Mouse (Mus musculus) gastrocnemius, adult 2 months (tissue): ENCODE measurements at regions not wholly inside any gene's neighbourhood (a gene's known extent, or its start where the extent isn't known, plus 50 kb on each side); places are given as distances from the start of the nearest gene placed in this dataset.

Experiments used
- DNase-seq: peaks from one replicate; pipeline ENCODE4 v3.0.0; 2022
- H3K27ac ChIP-seq: fragments of 200-600 bp; 2 replicates; pipeline ENCODE4 v1.8.1; 2022; ENCODE audit warnings: mild to moderate bottlenecking
- H3K4me3 ChIP-seq: fragments of 200-600 bp; 2 replicates; pipeline ENCODE4 v1.8.1; 2022; ENCODE audit warnings: mild to moderate bottlenecking, moderate library complexity
- CTCF ChIP-seq: fragments of 200-600 bp; IDR thresholded peaks from 2 replicates; pipeline ENCODE4 v1.8.1; 2022; ENCODE audit warnings: antibody characterized with exemption, mild to moderate bottlenecking, moderate library complexity
- intact Hi-C: fragments of 180-260 bp; cut with DNase I; formaldehyde crosslinking; loops from one replicate; pipeline ENCODE4 v1.15.1; 2025

DNA sequence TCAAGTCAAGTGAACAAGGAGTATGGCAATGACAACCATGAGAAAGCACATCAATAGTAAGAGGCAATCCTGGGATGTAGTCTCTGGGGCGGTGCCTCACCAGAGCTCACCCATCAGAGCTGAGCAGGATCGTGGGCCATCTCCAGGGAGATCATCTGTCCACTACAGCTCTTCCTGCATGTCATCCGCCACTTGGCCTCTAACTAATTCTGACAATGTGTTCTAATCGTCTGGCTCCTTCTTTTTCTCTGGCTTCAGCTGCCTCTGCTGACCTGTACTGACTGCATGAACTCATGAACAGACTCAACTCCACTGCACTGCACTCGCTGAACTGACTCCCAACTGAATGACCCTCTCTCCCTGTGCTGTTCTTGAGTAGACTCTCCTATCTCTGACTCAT is 277.9 kb upstream of the Far2 start:
- intact Hi-C loops = no loop called here
- Histone ChIP-seq H3K27ac (no peak overlapping the region), H3K4me3 (no peak overlapping the region)
- DNase-seq = no peak
- TF ChIP-seq CTCF = no peak

DNA sequence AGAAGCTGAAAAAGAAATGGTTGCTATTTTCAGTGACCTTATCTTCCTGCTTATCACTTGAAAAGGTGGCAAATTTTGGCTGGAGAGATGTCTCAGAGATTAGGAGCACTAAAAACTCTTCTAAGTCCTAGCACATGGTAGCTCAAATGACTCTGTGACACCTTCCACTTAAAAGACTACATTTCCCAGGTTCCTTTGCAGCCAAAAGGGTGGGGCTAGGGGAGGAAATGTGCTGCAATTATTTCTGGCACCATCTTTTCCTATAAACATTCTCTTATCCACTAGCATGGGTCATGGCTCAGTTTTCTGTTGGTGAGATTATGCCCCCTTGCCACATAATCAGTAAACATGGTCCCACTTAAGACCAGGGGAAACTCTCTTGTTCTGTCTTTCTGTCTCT is 277.0 kb upstream of the Far2 start:
- no peak for DNase-seq
- no peak for TF ChIP-seq CTCF
- no peak overlapping the region for H3K4me3 ChIP-seq
- H3K27ac ChIP-seq = no peak overlapping the region
- intact Hi-C loops = no loop called here

DNA sequence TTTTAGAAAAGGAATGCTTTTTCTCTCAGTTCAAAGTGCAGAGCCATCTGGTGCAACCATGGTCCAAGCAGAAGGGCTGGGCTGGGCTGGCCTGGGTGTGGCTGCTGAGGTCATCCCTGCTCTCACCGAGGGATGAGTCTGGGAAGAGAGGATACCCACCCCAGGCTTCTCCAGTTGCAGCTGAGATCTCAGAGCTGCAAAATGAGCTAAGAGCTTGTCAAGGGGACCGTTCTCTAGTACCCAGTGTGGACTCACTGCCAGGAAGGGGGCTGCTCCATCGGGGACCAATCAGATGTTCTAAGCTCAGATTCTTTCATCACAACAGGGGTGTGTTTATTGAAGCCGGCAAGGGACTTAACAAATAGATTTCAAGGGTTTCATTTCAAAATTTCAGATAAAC is 275.6 kb upstream of the Far2 start:
- peak; percentile 81 for DNase-seq
- intact Hi-C loops = no loop called here
- Histone ChIP-seq H3K4me3 (no peak overlapping the region), H3K27ac (peak overlapping the region; percentile 54)
- no peak for TF ChIP-seq CTCF

DNA sequence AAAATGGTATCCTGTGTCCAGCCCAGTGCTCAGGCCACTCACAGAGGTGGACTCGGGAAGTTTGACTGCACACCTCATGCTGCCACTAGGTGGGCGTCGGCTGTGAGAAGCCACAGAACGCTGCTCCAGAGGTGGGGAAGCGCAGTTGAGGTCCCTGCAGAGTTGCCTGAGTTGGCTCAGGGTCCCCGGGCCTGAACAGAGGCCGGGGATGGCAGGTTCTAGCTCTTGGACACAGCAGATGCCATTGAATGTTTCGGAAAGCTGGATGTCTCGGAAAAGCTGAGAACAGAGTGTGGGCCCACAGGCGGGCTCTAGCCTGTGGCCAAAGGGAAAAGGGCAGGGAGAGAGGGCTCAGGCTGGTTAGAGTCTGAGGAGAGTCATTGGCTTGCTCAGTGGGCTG is 273.2 kb upstream of the Far2 start:
- no peak for TF ChIP-seq CTCF
- no peak for DNase-seq
- Histone ChIP-seq H3K4me3 (no peak overlapping the region), H3K27ac (no peak overlapping the region)
- intact Hi-C loops = no loop called here

DNA sequence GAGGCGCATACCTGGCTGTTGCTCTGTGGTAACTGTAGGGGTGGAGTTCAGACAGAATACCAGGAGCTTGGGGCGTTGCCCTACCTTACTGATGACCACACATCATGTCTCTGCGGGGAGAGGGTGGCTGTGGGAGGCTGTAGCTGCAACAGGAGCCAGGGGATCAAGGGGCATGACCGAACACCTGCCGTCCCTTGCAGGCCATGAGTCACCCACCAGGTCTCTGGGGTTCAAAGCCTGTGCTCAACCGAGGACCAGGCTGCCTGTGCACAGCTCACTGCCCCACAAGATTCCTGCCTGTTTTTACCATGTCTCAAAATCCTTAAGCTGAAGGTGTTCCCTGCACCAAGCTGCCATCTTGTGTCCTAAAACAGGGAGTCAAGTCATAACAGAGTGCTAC is 272.4 kb upstream of the Far2 start:
- TF ChIP-seq CTCF = no peak
- Histone ChIP-seq H3K4me3 (no peak overlapping the region), H3K27ac (no peak overlapping the region)
- no peak for DNase-seq
- intact Hi-C loops = no loop called here

DNA sequence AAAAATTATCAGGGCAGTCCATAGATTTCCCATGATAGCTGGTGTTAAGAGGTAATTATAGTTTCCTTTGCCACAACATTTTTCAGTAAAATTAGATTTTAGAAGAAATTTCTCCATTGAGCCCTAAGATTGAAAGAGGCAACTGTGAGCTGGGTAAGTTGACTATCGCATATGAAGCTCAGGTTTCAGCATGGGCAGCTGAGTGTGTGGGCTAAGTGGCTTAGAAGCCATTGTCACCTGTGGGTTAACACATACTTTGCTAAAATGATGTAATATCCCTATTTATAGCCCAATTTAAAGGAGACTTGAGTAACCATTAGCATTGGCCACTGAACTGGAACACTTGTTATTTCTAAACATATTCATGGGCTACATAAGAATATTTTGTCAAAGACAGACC is 267.6 kb upstream of the Far2 start:
- intact Hi-C loops = no loop called here
- TF ChIP-seq CTCF = no peak
- Histone ChIP-seq H3K4me3 (no peak overlapping the region), H3K27ac (no peak overlapping the region)
- no peak for DNase-seq

DNA sequence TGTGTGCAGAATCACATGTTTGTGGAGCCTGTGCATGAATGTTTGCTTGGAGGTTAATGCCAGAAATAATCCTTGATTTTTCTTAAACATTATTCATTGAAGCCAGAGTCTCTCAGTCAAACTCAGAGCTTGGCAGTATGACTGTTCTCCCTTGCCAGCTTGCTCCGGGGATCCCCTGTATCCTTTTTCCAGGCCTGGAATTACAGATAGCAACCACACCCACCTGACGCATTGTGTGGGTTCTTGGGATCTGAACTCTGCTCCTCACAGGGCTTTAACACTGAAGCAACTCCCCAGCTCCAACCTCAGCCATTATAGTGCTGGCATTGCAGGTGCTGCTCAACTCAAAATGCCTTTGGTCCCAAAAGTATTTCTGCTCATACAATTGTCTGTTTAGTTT is 262.8 kb upstream of the Far2 start:
- no peak for DNase-seq
- no peak overlapping the region for H3K4me3 ChIP-seq
- TF ChIP-seq CTCF = no peak
- intact Hi-C loops = no loop called here
- H3K27ac ChIP-seq = no peak overlapping the region

DNA sequence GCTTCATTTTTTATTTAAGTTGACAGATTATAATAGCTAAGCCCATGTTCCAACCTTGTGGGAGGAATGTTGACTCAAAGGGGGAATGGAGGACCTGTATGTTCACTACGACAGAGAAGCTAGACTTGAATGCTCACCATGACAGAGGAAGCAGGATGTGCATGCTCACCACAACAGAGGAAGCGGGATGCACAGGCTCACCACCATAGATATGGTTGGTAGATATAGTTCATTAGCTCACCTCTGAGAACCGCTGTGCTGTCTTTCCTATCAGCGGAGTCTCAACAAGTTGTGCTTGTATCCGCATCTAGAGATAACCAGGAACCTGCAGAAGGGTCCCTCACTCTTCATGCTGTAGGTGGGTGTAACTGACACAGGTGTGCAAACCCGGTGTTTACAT is 262.2 kb upstream of the Far2 start:
- no peak for DNase-seq
- H3K27ac ChIP-seq = no peak overlapping the region
- intact Hi-C loops = no loop called here
- no peak for TF ChIP-seq CTCF
- H3K4me3 ChIP-seq = no peak overlapping the region

DNA sequence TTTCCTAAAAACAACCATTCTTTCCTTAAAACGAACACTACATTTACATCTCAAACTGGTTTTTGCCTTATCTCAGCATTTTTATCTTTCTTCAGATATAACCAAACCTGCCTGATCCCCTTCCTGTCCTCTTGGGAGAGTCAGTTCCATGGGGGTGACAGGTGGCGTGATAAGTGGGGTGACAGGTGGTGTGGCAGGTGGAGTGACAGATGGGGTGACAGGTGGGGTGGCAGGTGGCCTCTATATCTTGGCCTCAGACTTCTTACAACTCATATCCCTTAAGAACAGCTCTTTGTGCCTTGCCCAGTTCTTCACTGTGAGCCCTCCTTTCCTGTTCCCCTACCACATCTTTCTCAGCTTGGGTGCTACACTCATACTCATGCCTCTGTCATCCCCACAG is 259.0 kb upstream of the Far2 start:
- TF ChIP-seq CTCF = no peak
- Histone ChIP-seq H3K27ac (no peak overlapping the region), H3K4me3 (no peak overlapping the region)
- no peak for DNase-seq
- intact Hi-C loops = no loop called here

DNA sequence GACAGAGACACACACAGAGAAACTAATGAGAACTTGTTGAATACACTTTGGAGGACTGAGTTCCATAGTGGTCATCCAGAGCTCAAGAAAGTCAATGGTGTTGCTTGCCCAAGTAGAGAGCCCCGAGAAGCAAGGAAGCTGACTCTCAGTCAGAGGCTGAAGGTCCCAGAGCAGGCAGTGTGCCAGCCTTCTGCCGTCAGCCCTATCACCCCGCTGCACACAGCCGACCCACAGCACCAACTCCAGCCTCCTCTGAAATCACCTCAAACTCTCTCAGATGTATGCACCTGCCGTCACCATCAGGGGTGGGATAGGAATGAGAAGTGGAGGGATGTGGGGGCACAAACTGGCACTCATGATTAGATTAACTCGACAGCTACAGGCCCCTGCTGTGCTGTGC is 257.9 kb upstream of the Far2 start:
- DNase-seq = no peak
- TF ChIP-seq CTCF = no peak
- Histone ChIP-seq H3K27ac (no peak overlapping the region), H3K4me3 (no peak overlapping the region)
- intact Hi-C loops = no loop called here

DNA sequence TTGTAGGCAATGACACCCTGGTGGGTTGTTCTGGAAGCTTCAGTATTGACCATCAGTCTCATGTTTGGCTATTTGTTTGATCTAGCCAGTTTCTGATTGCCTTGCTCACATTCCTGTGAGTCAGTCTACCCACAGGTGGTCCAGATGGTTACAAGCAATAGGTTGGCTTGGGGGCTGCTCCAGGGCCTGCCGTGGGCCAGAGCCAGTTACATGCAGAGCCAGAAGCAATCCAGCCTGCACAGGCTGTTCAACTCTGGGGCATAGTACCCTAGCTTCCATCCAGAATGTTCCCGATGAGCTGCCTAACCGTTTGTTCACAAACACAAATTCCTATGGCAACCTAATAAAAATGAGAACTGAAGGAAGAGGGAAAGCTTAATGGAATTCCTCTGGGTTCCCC is 253.2 kb upstream of the Far2 start:
- no peak overlapping the region for H3K4me3 ChIP-seq
- TF ChIP-seq CTCF = no peak
- peak; percentile 26 for DNase-seq
- intact Hi-C loops = no loop called here
- H3K27ac ChIP-seq = no peak overlapping the region

DNA sequence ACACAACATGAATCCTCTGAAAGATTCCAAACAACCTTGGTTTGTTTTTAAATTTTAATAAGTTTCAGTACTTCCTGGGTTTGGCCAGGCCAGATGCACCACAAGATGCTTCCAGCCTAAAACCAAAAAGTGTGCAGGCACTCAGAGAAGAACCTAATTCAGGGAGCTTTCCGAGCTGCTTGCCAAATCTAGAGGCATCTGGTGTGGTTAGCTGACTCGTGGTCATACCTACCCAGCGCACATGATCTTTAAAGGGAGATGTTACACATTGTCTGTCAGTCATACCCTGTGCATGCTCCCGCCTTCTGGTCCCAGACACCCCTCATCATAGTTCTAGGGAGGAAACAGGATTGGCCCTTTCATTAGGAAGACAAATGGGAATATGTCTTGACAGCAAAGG is 252.7 kb upstream of the Far2 start:
- intact Hi-C loops = no loop called here
- no peak for DNase-seq
- H3K4me3 ChIP-seq = no peak overlapping the region

DNA sequence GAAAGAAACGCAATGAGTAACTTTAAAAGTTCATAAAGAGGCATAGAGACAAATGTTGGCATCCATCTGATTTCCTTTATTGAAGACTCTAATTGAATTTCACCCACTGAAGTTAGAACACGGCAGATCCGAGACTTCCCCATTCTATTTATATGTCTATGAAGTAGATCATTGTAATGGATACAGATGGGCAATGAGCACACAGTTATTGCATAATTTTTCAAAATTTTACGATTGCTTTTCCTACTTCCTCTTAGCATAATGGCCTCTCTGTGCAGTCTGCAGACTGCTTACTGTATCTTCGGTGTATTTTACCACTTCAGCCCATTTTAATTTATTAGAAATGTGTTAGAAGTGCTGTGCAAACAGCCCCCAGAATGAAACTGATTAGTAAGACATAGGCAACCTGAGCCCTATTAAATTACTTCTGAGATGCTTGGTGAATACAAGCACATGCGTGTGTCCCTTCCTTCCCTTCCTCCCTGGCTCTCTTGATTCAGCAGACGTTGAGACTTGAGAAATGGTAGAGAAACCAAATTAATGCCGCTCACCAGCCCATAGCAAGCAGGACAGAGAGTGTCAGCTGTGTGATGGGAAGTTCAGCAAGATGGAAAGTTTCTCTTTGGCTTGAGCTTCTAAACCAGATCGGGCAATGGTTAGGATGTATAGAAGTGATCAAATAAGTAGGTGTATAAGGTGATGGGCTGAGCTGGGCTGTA is 247.9 kb upstream of the Far2 start:
- Histone ChIP-seq H3K27ac (no peak overlapping the region), H3K4me3 (no peak overlapping the region)
- DNase-seq = no peak
- no peak for TF ChIP-seq CTCF
- intact Hi-C loops = no loop called here

More for the DNA sequence above, 252.7 kb upstream of the Far2 start:
- no peak for TF ChIP-seq CTCF
- H3K27ac ChIP-seq = no peak overlapping the region

DNA sequence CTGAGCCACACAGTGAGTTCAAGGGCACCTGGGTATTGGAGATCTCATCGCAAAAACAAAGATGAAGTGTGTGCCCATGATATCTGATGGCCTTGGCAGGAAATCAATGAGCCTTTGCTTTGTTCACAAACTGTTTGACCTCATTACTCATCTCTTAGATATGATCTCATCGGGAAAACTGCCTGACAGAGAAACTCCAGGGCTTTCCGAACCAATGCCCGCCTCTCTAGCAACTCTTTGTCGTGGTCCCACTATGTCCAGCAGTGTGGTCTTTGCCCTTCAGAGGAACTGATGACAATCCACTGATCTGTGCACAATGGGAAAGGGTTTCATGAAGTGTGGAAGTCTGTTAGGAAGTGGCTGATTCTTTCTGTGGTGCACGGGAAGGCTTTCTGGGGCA is 247.2 kb upstream of the Far2 start:
- Histone ChIP-seq H3K27ac (no peak overlapping the region), H3K4me3 (no peak overlapping the region)
- no peak for DNase-seq
- TF ChIP-seq CTCF = no peak
- intact Hi-C loops = no loop called here
